Mouse (Mus musculus): ENCODE measurements at regions not wholly inside any gene's neighbourhood (a gene's known extent, or its start where the extent isn't known, plus 50 kb on each side); places are given as distances from the start of the nearest gene placed in this dataset.

DNA sequence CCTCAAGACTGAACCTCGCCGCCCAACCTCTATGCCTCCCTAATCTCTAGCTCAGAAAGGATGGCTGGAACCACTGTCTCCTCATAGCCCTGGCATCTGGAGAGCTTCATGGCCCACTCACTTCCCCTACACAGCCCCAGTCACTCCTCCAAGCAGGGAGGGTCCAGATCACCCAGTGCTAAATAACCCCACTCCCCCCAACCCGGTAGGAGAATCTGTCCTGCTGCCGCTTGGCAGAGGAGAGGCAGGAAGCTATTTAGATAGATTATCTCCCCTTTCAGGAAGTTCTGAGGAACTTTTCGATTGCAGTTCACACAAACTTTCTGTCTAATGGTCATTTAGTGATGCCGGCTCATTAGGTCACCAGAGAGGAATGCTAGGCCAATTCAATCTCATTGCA is 196.9 kb downstream of the Sox9 start:
- intact Hi-C loops (cut with DNase I), result no loop called here

GRCm38 (mm10) chr11:112979413-112979812 is 197.4 kb downstream of the Sox9 start:
- intact Hi-C loops (cut with DNase I), result no loop called here

DNA sequence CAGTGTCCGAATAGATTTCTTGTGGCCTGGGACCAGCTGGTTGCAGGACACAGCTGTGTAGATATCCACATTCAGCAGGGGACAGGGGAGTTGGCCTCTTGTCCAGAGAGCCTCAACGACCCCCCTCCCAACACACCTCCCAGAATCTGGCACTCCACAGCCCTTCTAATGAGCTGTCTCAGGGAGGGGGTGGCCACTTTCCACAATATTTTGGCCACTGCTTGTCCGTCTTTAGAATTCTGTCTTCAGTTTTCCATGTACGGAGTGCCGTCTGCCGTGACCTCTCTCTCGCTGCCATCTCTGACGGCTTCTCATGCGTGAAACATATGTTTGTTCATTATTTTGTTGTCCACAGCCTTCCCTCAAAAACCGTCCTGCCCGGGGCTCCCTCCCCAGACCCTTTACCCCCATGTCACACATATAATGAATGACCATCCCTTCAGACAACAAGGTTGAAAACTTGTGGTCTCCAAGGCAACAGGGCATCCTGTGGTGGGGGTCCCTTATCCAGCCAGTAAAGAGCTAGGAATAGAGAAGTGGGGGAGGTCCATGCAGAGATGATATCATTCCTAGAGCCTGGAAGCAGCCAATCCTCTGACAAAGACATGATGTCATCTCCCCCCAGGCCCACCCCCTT is 200.3 kb downstream of the Sox9 start:
- intact Hi-C loops (cut with DNase I), result no loop called here

GRCm38 (mm10) chr11:112982802-112983591 is 201.0 kb downstream of the Sox9 start:
- intact Hi-C loops (cut with DNase I), result no loop called here

- intact Hi-C loops (cut with DNase I), result no loop called here
These were observed 204.1 kb downstream of the Sox9 start for GRCm38 (mm10) chr11:112986029-112986573.

DNA sequence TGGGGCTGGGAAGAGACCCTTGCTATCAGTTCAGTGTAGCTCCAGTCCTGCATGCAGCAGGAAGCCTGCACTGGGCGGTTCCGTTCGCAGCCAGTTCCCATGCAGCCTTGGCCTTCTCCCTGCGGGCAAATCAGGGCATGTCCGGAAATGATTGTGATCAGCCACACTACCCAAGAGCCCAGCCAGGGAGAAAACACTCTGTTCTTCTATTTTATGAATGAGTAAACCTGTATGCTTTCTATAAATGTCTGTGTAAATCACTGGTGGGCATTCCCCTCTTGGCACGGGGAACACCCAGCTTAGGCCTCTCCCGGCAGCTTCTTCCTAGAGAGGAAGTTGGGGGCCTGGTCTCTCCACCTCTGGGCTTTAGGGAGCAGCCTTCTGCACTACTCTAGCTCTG is 205.8 kb downstream of the Sox9 start:
- intact Hi-C loops (cut with DNase I), result no loop called here

- intact Hi-C loops (cut with DNase I), result no loop called here
These were observed 206.9 kb downstream of the Sox9 start for GRCm38 (mm10) chr11:112988900-112989299.

GRCm38 (mm10) chr11:112989981-112990512 is 208.0 kb downstream of the Sox9 start:
- intact Hi-C loops (cut with DNase I), result loop anchor here (10.0 kb wide), 1 partner anchor 155 kb away; no protein-coding TSS in a partner anchor

DNA sequence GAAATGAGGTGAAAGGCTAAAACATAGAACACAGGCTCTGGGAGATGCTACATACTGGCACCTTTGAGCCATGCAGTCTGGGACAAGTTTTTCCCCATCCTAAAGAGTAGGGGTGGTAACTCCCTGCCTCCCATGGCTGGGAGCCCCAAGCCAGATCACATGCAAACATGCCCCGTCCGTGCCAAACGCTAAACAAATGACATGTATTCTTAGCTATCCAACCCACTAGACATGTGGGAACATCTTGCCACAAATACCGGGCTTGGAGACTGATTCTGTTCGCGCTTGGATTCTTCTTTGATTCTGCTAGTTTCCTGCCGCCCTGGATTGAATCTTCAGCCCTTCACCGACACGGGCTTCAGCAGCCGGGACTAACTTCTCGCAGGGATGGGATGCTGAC is 208.7 kb downstream of the Sox9 start:
- intact Hi-C loops (cut with DNase I), result loop anchor here (10.0 kb wide), 1 partner anchor 154 kb away; no protein-coding TSS in a partner anchor

- intact Hi-C loops (cut with DNase I), result loop anchor here (10.0 kb wide), 1 partner anchor 153 kb away; no protein-coding TSS in a partner anchor
These were observed 209.8 kb downstream of the Sox9 start for GRCm38 (mm10) chr11:112991862-112992261.

DNA sequence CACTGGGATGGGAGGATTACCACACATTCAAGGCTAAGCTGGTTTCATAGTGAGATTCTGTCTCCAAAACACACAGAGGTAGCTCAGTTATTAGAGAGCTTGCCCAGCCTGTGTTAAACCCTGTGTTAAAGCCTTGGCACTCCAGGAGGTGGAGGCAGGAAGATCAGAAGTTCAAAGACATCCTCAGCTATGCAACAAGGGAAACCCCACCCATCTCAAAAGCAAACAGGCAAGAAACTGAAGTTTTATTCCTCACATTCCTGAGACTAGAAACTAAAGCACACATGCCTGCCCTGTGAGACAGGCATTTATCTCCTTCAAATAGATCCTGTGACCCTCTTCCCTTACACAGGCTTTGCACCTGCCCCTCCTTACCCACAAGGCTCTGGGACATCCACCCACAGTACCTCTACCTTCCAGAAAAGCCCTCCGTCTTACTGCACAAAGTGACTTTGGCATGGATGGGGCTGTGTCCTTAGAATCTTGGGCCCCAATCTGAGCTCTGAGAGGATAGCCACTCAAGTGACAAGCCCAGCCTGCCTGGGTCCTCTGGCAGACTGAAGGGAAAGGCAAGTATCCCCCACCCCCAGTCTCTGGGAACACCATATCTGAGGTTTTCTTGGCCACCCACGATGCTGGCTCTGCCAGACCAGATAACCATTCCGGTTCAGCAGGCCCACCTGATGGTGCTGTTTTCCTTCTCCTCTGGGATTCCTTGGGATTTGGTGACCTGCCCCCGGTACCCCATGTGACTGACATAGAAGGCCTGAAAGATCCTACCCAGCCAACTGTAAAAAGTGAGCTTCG is 217.0 kb downstream of the Sox9 start:
- intact Hi-C loops (cut with DNase I), result loop anchor here (10.0 kb wide), 1 partner anchor 146 kb away; no protein-coding TSS in a partner anchor

DNA sequence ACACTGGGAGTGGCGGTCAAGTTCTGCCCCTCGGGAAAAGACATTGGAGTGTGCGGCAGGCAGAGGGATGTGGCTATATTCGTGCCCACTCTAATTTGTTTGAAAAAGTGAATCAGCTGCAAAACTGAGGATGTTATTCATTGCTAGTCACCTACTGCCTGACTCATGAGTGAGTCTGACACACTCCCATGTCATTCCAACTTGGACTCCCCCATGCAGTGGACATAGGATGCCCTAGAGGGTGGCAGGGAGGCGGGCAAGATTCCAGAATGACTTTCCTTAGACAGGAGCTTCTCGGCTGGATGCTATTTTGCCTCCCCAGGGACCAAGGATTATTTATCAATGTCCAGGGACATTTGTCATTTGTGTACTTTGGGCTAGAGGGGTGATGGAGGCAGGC is 219.0 kb downstream of the Sox9 start:
- intact Hi-C loops (cut with DNase I), result no loop called here

- intact Hi-C loops (cut with DNase I), result no loop called here
These were observed 223.9 kb downstream of the Sox9 start for GRCm38 (mm10) chr11:113005895-113006294.

DNA sequence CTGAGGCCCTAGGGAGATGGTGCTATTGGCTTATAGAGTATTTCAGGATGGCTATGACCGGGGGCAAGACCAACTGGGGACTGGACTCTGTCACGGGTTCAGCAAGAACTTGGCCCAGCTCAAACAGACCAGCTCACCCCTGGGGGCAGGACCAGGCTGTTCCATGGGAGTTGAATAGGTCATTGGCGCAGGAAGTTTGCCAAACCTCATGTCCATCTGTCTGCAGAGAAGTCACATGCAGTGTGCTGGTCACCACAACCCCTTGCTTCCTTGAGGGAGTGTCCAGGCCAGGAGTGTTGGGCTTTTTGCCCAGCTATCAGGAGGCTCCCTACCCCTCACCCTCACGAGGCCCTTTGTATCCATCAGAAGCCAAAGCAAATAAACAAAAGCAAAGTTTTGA is 226.5 kb downstream of the Sox9 start:
- intact Hi-C loops (cut with DNase I), result no loop called here

GRCm38 (mm10) chr11:113009376-113009775 is 227.4 kb downstream of the Sox9 start:
- intact Hi-C loops (cut with DNase I), result no loop called here

- intact Hi-C loops (cut with DNase I), result no loop called here
These were observed 228.9 kb downstream of the Sox9 start for GRCm38 (mm10) chr11:113010906-113011305.

GRCm38 (mm10) chr11:113014186-113015010 is 232.4 kb downstream of the Sox9 start:
- intact Hi-C loops (cut with DNase I), result no loop called here

- intact Hi-C loops (cut with DNase I), result no loop called here
These were observed 233.8 kb downstream of the Sox9 start for GRCm38 (mm10) chr11:113015686-113016304.

DNA sequence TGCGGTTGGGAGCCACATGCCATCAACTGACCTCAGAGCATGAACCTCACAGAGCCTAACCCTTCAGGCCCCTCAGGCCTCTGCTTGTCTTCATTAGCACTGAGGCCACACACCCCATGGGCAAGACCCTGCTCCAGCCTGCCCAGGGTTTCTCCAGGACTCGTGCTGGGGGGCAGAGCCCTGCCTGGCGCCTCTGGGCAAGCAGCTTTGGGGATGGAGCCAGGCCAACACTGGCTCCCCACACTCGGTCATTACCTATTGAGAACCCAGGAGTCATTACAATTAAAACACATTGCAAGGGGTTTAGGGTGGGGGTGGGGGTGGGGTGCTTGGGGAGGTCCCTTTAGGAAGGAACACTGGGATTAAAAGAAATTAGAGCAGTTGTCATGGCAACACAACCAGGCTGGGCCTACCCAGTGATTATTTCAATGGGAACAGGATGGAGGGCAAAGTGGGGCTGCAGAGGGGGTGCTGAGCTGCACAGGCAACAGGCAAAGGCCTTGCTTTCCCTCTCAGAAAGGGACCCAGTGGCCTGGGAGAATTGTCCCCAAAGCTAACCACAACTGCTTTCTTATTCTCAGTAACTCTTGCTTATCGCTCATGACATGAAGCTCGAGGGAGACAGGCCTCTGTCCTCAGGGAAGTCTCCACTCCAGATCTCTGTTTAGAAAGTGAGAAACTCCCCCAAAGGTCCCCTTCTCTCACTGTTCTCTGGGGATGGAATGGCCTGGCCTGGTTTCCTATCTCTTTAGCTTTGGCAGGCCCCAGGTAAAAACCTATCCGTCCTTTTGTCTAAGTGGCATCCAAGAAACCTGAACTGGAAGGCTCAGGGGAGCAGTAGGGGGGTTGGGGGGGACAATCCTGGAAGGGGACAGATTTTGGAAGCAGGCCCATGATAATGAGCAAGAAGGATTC is 235.0 kb downstream of the Sox9 start:
- intact Hi-C loops (cut with DNase I), result no loop called here
